Mouse (Mus musculus): ENCODE measurements around the gene Rnf208. TPM values are rescaled to one million over a fixed set of nuclear protein-coding genes. Genes with fewer than 3 reads are reported as not detected.

The Rnf208 gene
- not detected for polyA plus RNA-seq (2014; fragmentation: Illumina TruSeq; extraction: RNeasy Lipid Tissue Mini Kit (QIAGEN cat#74804); ENCODE audit: low read depth, low replicate concordance)

GRCm38 (mm10) chr2:25242101-25242506 lies at the start of gene Rnf208, which contains the start of gene Cysrt1:
TSS of gene Rnf208 (plus strand) at chr2:25242255.
TSS of gene Cysrt1 (minus strand) at chr2:25242452.

GRCm38 (mm10) chr2:25196172-25196954 lies 45.7 kb upstream of the Rnf208 start, which contains the start of gene Tor4a:
TSS of gene Tor4a (minus strand) at chr2:25196886.

GRCm38 (mm10) chr2:25211121-25211670 lies 30.9 kb upstream of the Rnf208 start, which contains the start of gene Nelfb:
TSS of gene Nelfb (minus strand) at chr2:25211489.

GRCm38 (mm10) chr2:25214444-25214843 lies 27.6 kb upstream of the Rnf208 start, which contains the start of gene Stpg3:
TSS of gene Stpg3 (minus strand) at chr2:25214637.

GRCm38 (mm10) chr2:25218445-25218844 lies 23.6 kb upstream of the Rnf208 start, which contains the start of gene Fam166a:
TSS of gene Fam166a (plus strand) at chr2:25218745.

GRCm38 (mm10) chr2:25224492-25224765 lies 17.6 kb upstream of the Rnf208 start, which contains the start of gene Tubb4b:
TSS of gene Tubb4b (minus strand) at chr2:25224702.

GRCm38 (mm10) chr2:25234050-25234449 lies 8.0 kb upstream of the Rnf208 start, which contains the start of gene Slc34a3:
TSS of gene Slc34a3 (minus strand) at chr2:25234364.

GRCm38 (mm10) chr2:25236614-25237013 lies 5.4 kb upstream of the Rnf208 start, which contains the start of gene Rnf224:
TSS of gene Rnf224 (minus strand) at chr2:25236787.

GRCm38 (mm10) chr2:25246183-25247072 lies 4.4 kb downstream of the Rnf208 start, which contains the start of gene AL732309.1:
TSS of gene AL732309.1 (minus strand) at chr2:25246863.

GRCm38 (mm10) chr2:25255284-25255779 lies 13.3 kb downstream of the Rnf208 start, which contains the start of gene Tmem203:
TSS of gene Tmem203 (plus strand) at chr2:25255439.

GRCm38 (mm10) chr2:25262291-25262767 lies 20.3 kb downstream of the Rnf208 start, which contains the start of gene Tprn:
TSS of gene Tprn (plus strand) at chr2:25262618.

GRCm38 (mm10) chr2:25271827-25272511 lies 29.9 kb downstream of the Rnf208 start, which contains the start of the genes Ssna1 and Anapc2:
TSS of gene Ssna1 (minus strand) at chr2:25272438.
TSS of gene Anapc2 (plus strand) at chr2:25272478.

GRCm38 (mm10) chr2:25287927-25288649 lies 46.0 kb downstream of the Rnf208 start, which contains the start of gene Tmem210:
TSS of gene Tmem210 (plus strand) at chr2:25288145.

GRCm38 (mm10) chr2:25289651-25290050 lies 47.6 kb downstream of the Rnf208 start, which contains the start of gene Lrrc26:
TSS of gene Lrrc26 (plus strand) at chr2:25289915.

Other genes with a start within 250 kb of the Rnf208 start
- gene Nsmf, start 187.9 kb upstream of the Rnf208 start, polyA plus RNA-seq (2014; fragmentation: Illumina TruSeq; extraction: RNeasy Lipid Tissue Mini Kit (QIAGEN cat#74804); ENCODE audit: low read depth, low replicate concordance) = 16.6 TPM
- 33.1 TPM for gene Entpd8, start 162.0 kb upstream of the Rnf208 start, polyA plus RNA-seq (2014; fragmentation: Illumina TruSeq; extraction: RNeasy Lipid Tissue Mini Kit (QIAGEN cat#74804); ENCODE audit: low read depth, low replicate concordance)
- gene Noxa1, start 147.1 kb upstream of the Rnf208 start, polyA plus RNA-seq (2014; fragmentation: Illumina TruSeq; extraction: RNeasy Lipid Tissue Mini Kit (QIAGEN cat#74804); ENCODE audit: low read depth, low replicate concordance) = not detected
- 0.61 TPM for gene Nrarp, start 61.5 kb upstream of the Rnf208 start, polyA plus RNA-seq (2014; fragmentation: Illumina TruSeq; extraction: RNeasy Lipid Tissue Mini Kit (QIAGEN cat#74804); ENCODE audit: low read depth, low replicate concordance)
- 0.56 TPM for gene Tor4a, start 45.4 kb upstream of the Rnf208 start, polyA plus RNA-seq (2014; fragmentation: Illumina TruSeq; extraction: RNeasy Lipid Tissue Mini Kit (QIAGEN cat#74804); ENCODE audit: low read depth, low replicate concordance)
- 4.3 TPM for gene Nelfb, start 30.8 kb upstream of the Rnf208 start, polyA plus RNA-seq (2014; fragmentation: Illumina TruSeq; extraction: RNeasy Lipid Tissue Mini Kit (QIAGEN cat#74804); ENCODE audit: low read depth, low replicate concordance)
- not detected for gene Stpg3, start 27.6 kb upstream of the Rnf208 start, polyA plus RNA-seq (2014; fragmentation: Illumina TruSeq; extraction: RNeasy Lipid Tissue Mini Kit (QIAGEN cat#74804); ENCODE audit: low read depth, low replicate concordance)
- not detected for gene Fam166a, start 23.5 kb upstream of the Rnf208 start, polyA plus RNA-seq (2014; fragmentation: Illumina TruSeq; extraction: RNeasy Lipid Tissue Mini Kit (QIAGEN cat#74804); ENCODE audit: low read depth, low replicate concordance)
- 31.1 TPM for gene Tubb4b, start 17.6 kb upstream of the Rnf208 start, polyA plus RNA-seq (2014; fragmentation: Illumina TruSeq; extraction: RNeasy Lipid Tissue Mini Kit (QIAGEN cat#74804); ENCODE audit: low read depth, low replicate concordance)
- not detected for gene Slc34a3, start 7.9 kb upstream of the Rnf208 start, polyA plus RNA-seq (2014; fragmentation: Illumina TruSeq; extraction: RNeasy Lipid Tissue Mini Kit (QIAGEN cat#74804); ENCODE audit: low read depth, low replicate concordance)
- gene Rnf224, start 5.5 kb upstream of the Rnf208 start, polyA plus RNA-seq (2014; fragmentation: Illumina TruSeq; extraction: RNeasy Lipid Tissue Mini Kit (QIAGEN cat#74804); ENCODE audit: low read depth, low replicate concordance) = not detected
- gene Cysrt1, start 197 bp downstream of the Rnf208 start, polyA plus RNA-seq (2014; fragmentation: Illumina TruSeq; extraction: RNeasy Lipid Tissue Mini Kit (QIAGEN cat#74804); ENCODE audit: low read depth, low replicate concordance) = not detected
- gene AL732309.1, start 4.6 kb downstream of the Rnf208 start, polyA plus RNA-seq (2014; fragmentation: Illumina TruSeq; extraction: RNeasy Lipid Tissue Mini Kit (QIAGEN cat#74804); ENCODE audit: low read depth, low replicate concordance) = 0.69 TPM
- 0.85 TPM for gene Tmem203, start 13.2 kb downstream of the Rnf208 start, polyA plus RNA-seq (2014; fragmentation: Illumina TruSeq; extraction: RNeasy Lipid Tissue Mini Kit (QIAGEN cat#74804); ENCODE audit: low read depth, low replicate concordance)
- 0.19 TPM for gene Tprn, start 20.4 kb downstream of the Rnf208 start, polyA plus RNA-seq (2014; fragmentation: Illumina TruSeq; extraction: RNeasy Lipid Tissue Mini Kit (QIAGEN cat#74804); ENCODE audit: low read depth, low replicate concordance)
- gene Ssna1, start 30.2 kb downstream of the Rnf208 start, polyA plus RNA-seq (2014; fragmentation: Illumina TruSeq; extraction: RNeasy Lipid Tissue Mini Kit (QIAGEN cat#74804); ENCODE audit: low read depth, low replicate concordance) = 2.6 TPM
- 7.9 TPM for gene Anapc2, start 30.2 kb downstream of the Rnf208 start, polyA plus RNA-seq (2014; fragmentation: Illumina TruSeq; extraction: RNeasy Lipid Tissue Mini Kit (QIAGEN cat#74804); ENCODE audit: low read depth, low replicate concordance)
- not detected for gene Tmem210, start 45.9 kb downstream of the Rnf208 start, polyA plus RNA-seq (2014; fragmentation: Illumina TruSeq; extraction: RNeasy Lipid Tissue Mini Kit (QIAGEN cat#74804); ENCODE audit: low read depth, low replicate concordance)
- gene Lrrc26, start 47.7 kb downstream of the Rnf208 start, polyA plus RNA-seq (2014; fragmentation: Illumina TruSeq; extraction: RNeasy Lipid Tissue Mini Kit (QIAGEN cat#74804); ENCODE audit: low read depth, low replicate concordance) = not detected
- gene Grin1, start 76.9 kb downstream of the Rnf208 start, polyA plus RNA-seq (2014; fragmentation: Illumina TruSeq; extraction: RNeasy Lipid Tissue Mini Kit (QIAGEN cat#74804); ENCODE audit: low read depth, low replicate concordance) = not detected
- 8.7 TPM for gene Man1b1, start 90.1 kb downstream of the Rnf208 start, polyA plus RNA-seq (2014; fragmentation: Illumina TruSeq; extraction: RNeasy Lipid Tissue Mini Kit (QIAGEN cat#74804); ENCODE audit: low read depth, low replicate concordance)
- 4.9 TPM for gene Dpp7, start 114.1 kb downstream of the Rnf208 start, polyA plus RNA-seq (2014; fragmentation: Illumina TruSeq; extraction: RNeasy Lipid Tissue Mini Kit (QIAGEN cat#74804); ENCODE audit: low read depth, low replicate concordance)
- 1.8 TPM for gene Uap1l1, start 123.4 kb downstream of the Rnf208 start, polyA plus RNA-seq (2014; fragmentation: Illumina TruSeq; extraction: RNeasy Lipid Tissue Mini Kit (QIAGEN cat#74804); ENCODE audit: low read depth, low replicate concordance)
- not detected for gene Sapcd2, start 130.1 kb downstream of the Rnf208 start, polyA plus RNA-seq (2014; fragmentation: Illumina TruSeq; extraction: RNeasy Lipid Tissue Mini Kit (QIAGEN cat#74804); ENCODE audit: low read depth, low replicate concordance)
- not detected for gene Entpd2, start 153.6 kb downstream of the Rnf208 start, polyA plus RNA-seq (2014; fragmentation: Illumina TruSeq; extraction: RNeasy Lipid Tissue Mini Kit (QIAGEN cat#74804); ENCODE audit: low read depth, low replicate concordance)
- gene Npdc1, start 157.1 kb downstream of the Rnf208 start, polyA plus RNA-seq (2014; fragmentation: Illumina TruSeq; extraction: RNeasy Lipid Tissue Mini Kit (QIAGEN cat#74804); ENCODE audit: low read depth, low replicate concordance) = 1.1 TPM
- not detected for gene Fut7, start 181.0 kb downstream of the Rnf208 start, polyA plus RNA-seq (2014; fragmentation: Illumina TruSeq; extraction: RNeasy Lipid Tissue Mini Kit (QIAGEN cat#74804); ENCODE audit: low read depth, low replicate concordance)
- 2.0 TPM for gene Abca2, start 186.4 kb downstream of the Rnf208 start, polyA plus RNA-seq (2014; fragmentation: Illumina TruSeq; extraction: RNeasy Lipid Tissue Mini Kit (QIAGEN cat#74804); ENCODE audit: low read depth, low replicate concordance)
- not detected for gene Clic3, start 214.6 kb downstream of the Rnf208 start, polyA plus RNA-seq (2014; fragmentation: Illumina TruSeq; extraction: RNeasy Lipid Tissue Mini Kit (QIAGEN cat#74804); ENCODE audit: low read depth, low replicate concordance)
- 57.0 TPM for gene Paxx, start 218.8 kb downstream of the Rnf208 start, polyA plus RNA-seq (2014; fragmentation: Illumina TruSeq; extraction: RNeasy Lipid Tissue Mini Kit (QIAGEN cat#74804); ENCODE audit: low read depth, low replicate concordance)
- gene Ptgds, start 227.8 kb downstream of the Rnf208 start, polyA plus RNA-seq (2014; fragmentation: Illumina TruSeq; extraction: RNeasy Lipid Tissue Mini Kit (QIAGEN cat#74804); ENCODE audit: low read depth, low replicate concordance) = 2.1 TPM